23 mouse cellular contexts compared by ENCODE assay signal in genomic region chr1:81587780-81588307, GRCm38 (mm10).
DNase-seq lines count a peak whose midpoint lies in the region; ATAC-seq lines count a peak whose summit lies in the region.
"Had no signal": no experiment of that assay in that cellular context is flagged by ENCODE, and none has a peak within 500 bp of the region (broad histone marks: within the 10 kb centered on the region; RNA-seq: fewer than 3 reads in every experiment).

No protein-coding gene starts in this region.

- H3K27ac ChIP-seq in midbrain, embryonic 14.5 days (replicated peaks; ENCODE audit: low read depth, low read length): no peak overlapping the region
- H3K27ac ChIP-seq in midbrain, embryonic 10.5 days (replicated peaks): no peak overlapping the region
- no peak overlapping the region for H3K27ac ChIP-seq in forebrain, embryonic 15.5 days (replicated peaks)
- no peak overlapping the region for H3K27ac ChIP-seq in hindbrain, embryonic 11.5 days (ENCODE audit: low read depth, low read length)
- H3K27ac ChIP-seq: embryonic facial prominence, embryonic 15.5 days; gastrocnemius, adult 2 months; heart, embryonic 13.5 days; hindbrain, embryonic 13.5 days; hindbrain, postnatal 0 days had no signal

- no peaks in the 10 kb centered on the region for H3K4me1 ChIP-seq in midbrain, embryonic 14.5 days (ENCODE audit: control insufficient read depth, insufficient read depth, low read length)
- H3K4me1 ChIP-seq in midbrain, embryonic 10.5 days: peaks cover 12% of the 10 kb centered on the region
- peaks cover 4% of the 10 kb centered on the region for H3K4me1 ChIP-seq in forebrain, embryonic 15.5 days
- no peaks in the 10 kb centered on the region for H3K4me1 ChIP-seq in hindbrain, embryonic 11.5 days (replicated peaks; ENCODE audit: control insufficient read depth, insufficient read depth, low read length)
- H3K4me1 ChIP-seq: embryonic facial prominence, embryonic 15.5 days; heart, embryonic 13.5 days had no signal

- H3K9ac ChIP-seq in midbrain, embryonic 14.5 days (replicated peaks; ENCODE audit: low read length): no peak overlapping the region
- no peak overlapping the region for H3K9ac ChIP-seq in forebrain, embryonic 15.5 days (replicated peaks)
- no peak overlapping the region for H3K9ac ChIP-seq in hindbrain, embryonic 11.5 days (ENCODE audit: low read depth, low read length)
- H3K9ac ChIP-seq: embryonic facial prominence, embryonic 15.5 days; heart, embryonic 13.5 days; hindbrain, embryonic 13.5 days had no signal

- DNase-seq in embryo, embryonic 11 days: peak; percentile 28
- DNase-seq in embryo, embryonic 10 days (ENCODE audit: low spot score): no peak
- DNase-seq in kidney, adult 9 months: peak; percentile 21
- no peak for DNase-seq in kidney, adult 18-20 months
- peak; percentile 2 for DNase-seq in midbrain, embryonic 14.5 days
- no peak for DNase-seq in midbrain, embryonic 10.5 days (ENCODE audit: low spot score)
- no peak for DNase-seq in hindbrain, embryonic 11.5 days (ENCODE audit: low spot score)
- DNase-seq: adrenal gland, postnatal 10 days; B cell, adult 2 months; cerebellum, adult 11-12 months; cerebellum, adult 9-10 months; cerebellum, postnatal 25 days; gastrocnemius, adult 2 months; gastrocnemius, postnatal 25 days; heart, postnatal 4 days had no signal

- no peak for ATAC-seq in midbrain, embryonic 14.5 days (ENCODE audit: low FRiP score, low TSS enrichment)
- ATAC-seq in forebrain, embryonic 15.5 days (replicated peaks): peak; percentile 29; the same call in 1 of the 2 replicates
- no peak for ATAC-seq in hindbrain, embryonic 11.5 days (ENCODE audit: low FRiP score)
- ATAC-seq: CD4-positive, CD25-positive, alpha-beta regulatory T cell, adult 4 months; hindbrain, postnatal 0 days had no signal

- no peak overlapping the region for H3K4me2 ChIP-seq in midbrain, embryonic 14.5 days (ENCODE audit: low read length)
- H3K4me2 ChIP-seq in forebrain, embryonic 15.5 days (replicated peaks): no peak overlapping the region
- H3K4me2 ChIP-seq in hindbrain, embryonic 11.5 days (replicated peaks; ENCODE audit: low read depth, low read length): no peak overlapping the region
- H3K4me2 ChIP-seq: embryonic facial prominence, embryonic 15.5 days; heart, embryonic 13.5 days; hindbrain, embryonic 13.5 days had no signal

- no peaks in the 10 kb centered on the region for H3K27me3 ChIP-seq in midbrain, embryonic 14.5 days (ENCODE audit: control insufficient read depth, insufficient read depth, low read length)
- H3K27me3 ChIP-seq in midbrain, embryonic 10.5 days (ENCODE audit: low read depth, poor library complexity, severe bottlenecking): no peaks in the 10 kb centered on the region
- H3K27me3 ChIP-seq in forebrain, embryonic 15.5 days: no peaks in the 10 kb centered on the region
- no peaks in the 10 kb centered on the region for H3K27me3 ChIP-seq in hindbrain, embryonic 11.5 days (ENCODE audit: control insufficient read depth, insufficient read depth, low read length)
- H3K27me3 ChIP-seq: embryonic facial prominence, embryonic 15.5 days; heart, embryonic 13.5 days; hindbrain, embryonic 13.5 days had no signal

- WGBS in midbrain, embryonic 14.5 days: 36% methylated on average over 11 of the region's 11 CpGs
- 45% methylated on average over 11 of the region's 11 CpGs for WGBS in midbrain, embryonic 10.5 days
- 4% methylated on average over 11 of the region's 11 CpGs for WGBS in forebrain, embryonic 15.5 days
- WGBS in hindbrain, embryonic 11.5 days: 48% methylated on average over 11 of the region's 11 CpGs

- no peaks in the 10 kb centered on the region for H3K9me3 ChIP-seq in midbrain, embryonic 14.5 days (ENCODE audit: control insufficient read depth, low read length)
- H3K9me3 ChIP-seq in midbrain, embryonic 10.5 days (replicated peaks): no peaks in the 10 kb centered on the region
- H3K9me3 ChIP-seq in forebrain, embryonic 15.5 days: no peaks in the 10 kb centered on the region
- no peaks in the 10 kb centered on the region for H3K9me3 ChIP-seq in hindbrain, embryonic 11.5 days (ENCODE audit: control insufficient read depth, low read length)
- H3K9me3 ChIP-seq: embryonic facial prominence, embryonic 15.5 days; heart, embryonic 13.5 days; hindbrain, embryonic 13.5 days had no signal

- no peak overlapping the region for H3K4me3 ChIP-seq in midbrain, embryonic 14.5 days (replicated peaks; ENCODE audit: low read depth, low read length)
- H3K4me3 ChIP-seq in midbrain, embryonic 10.5 days: no peak overlapping the region
- H3K4me3 ChIP-seq in forebrain, embryonic 15.5 days: no peak overlapping the region
- no peak overlapping the region for H3K4me3 ChIP-seq in hindbrain, embryonic 11.5 days (ENCODE audit: low read depth, low read length)
- H3K4me3 ChIP-seq: embryonic facial prominence, embryonic 15.5 days; erythroblast, embryonic 14.5 days; gastrocnemius, adult 2 months; heart, embryonic 13.5 days; hindbrain, embryonic 13.5 days had no signal

- no peaks in the 10 kb centered on the region for H3K36me3 ChIP-seq in midbrain, embryonic 14.5 days (ENCODE audit: control insufficient read depth, insufficient read depth, low read length)
- H3K36me3 ChIP-seq in midbrain, embryonic 10.5 days: no peaks in the 10 kb centered on the region
- H3K36me3 ChIP-seq in forebrain, embryonic 15.5 days: no peaks in the 10 kb centered on the region
- no peaks in the 10 kb centered on the region for H3K36me3 ChIP-seq in hindbrain, embryonic 11.5 days (ENCODE audit: control insufficient read depth, insufficient read depth, low read length)
- H3K36me3 ChIP-seq: embryonic facial prominence, embryonic 15.5 days; G1E; heart, embryonic 13.5 days; hindbrain, embryonic 13.5 days had no signal

Comparison
In these comparisons a context has a peak if more than half of its experiments do, and no peak if none do; other contexts are left out.
1. DNase-seq: peak in embryo, embryonic 11 days (single experiment), kidney, adult 9 months (single experiment) and midbrain, embryonic 14.5 days (single experiment); none in embryo, embryonic 10 days (single experiment), kidney, adult 18-20 months (single experiment), midbrain, embryonic 10.5 days (single experiment) and hindbrain, embryonic 11.5 days (single experiment).